Mouse (Mus musculus) lung, postnatal 36 days (tissue): Measurements from ENCODE around the gene Vezf1.
A peak's percentile ranks its signal among the peaks of the same experiment; 100 is the strongest.

ENCODE experiments used
- DNase-seq: peaks from one replicate; pipeline ENCODE4 v3.0.0; 2022; ENCODE audit warnings: mixed read lengths

Vezf1 gene

GRCm38 (mm10) chr11:88099599-88100023 lies 31.5 kb downstream of the Vezf1 start:
- peak; percentile 75 for DNase-seq

DNA sequence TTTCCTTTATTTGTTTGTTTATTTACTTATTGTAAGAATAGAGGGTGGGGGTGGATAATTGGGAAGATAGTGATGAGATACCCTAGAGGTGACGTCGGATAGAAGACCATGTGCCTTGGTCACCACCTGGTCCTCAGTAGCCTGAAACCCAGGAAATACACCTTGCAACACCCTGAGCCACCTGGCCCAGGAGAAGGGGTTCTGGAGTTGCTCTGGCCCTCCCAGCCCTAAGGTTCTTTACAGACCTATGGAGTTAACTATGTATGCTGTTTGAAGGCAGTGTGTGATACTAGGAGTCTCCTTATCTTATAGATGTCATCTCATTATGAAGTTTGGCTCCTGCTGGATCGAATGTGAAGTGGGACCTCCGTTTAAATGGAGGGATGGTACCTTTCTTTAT lies 32.1 kb downstream of the Vezf1 start:
- DNase-seq = no peak

- DNase-seq = peak; percentile 77
Measured at GRCm38 (mm10) chr11:88103214-88103941, 35.3 kb downstream of the Vezf1 start.

DNA sequence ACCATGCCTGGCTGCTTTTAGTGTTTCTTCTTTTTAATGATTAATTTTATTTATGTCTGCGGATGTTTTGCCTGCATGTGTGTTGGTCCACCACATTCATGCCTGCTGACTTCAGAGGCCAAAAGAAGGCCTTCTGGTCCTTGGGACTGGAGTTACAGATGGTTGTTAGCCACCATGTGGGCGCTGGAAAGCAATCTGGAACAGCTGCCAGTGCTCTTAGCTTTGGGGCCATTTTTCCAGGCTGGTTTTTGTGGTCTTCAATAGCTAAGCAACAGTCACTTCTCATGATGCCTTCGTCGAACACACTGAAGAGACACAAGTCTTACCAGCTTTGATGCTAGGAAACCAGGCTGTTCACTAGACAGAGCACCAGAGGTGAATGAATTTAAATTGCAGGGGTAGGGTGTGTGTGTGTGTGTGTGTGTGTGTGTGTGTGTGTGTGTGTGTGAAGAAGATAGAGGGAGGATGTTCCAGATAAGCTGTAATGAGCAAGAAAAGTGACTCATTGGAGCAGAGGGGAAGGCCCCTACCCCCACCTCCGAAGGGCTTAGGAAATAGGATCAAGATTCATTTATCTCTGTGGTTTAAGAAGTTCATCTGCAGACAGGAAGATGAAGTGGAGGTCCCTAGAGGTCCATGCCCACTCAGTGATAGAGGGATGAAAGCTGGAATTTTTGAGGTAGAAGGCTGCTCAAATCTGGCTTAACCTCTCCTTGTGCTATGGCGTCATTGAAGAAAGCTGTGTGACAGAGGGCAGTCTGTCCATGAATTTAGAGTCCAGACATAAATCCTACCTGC lies 37.6 kb downstream of the Vezf1 start:
- DNase-seq = no peak

DNA sequence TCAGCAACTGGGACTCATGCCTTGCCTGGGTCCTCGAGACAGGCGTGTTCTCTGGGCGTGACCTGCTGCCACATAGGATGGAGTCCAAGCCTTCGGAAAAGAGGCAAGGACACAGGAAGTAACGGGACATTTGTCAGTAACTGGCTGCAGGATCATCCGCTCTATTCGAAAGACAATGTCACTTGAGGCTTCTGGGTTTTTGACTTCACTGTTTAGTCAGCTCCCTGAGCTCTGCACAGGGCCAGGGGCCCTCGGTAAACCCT lies 38.1 kb downstream of the Vezf1 start:
- peak; percentile 16 for DNase-seq

DNA sequence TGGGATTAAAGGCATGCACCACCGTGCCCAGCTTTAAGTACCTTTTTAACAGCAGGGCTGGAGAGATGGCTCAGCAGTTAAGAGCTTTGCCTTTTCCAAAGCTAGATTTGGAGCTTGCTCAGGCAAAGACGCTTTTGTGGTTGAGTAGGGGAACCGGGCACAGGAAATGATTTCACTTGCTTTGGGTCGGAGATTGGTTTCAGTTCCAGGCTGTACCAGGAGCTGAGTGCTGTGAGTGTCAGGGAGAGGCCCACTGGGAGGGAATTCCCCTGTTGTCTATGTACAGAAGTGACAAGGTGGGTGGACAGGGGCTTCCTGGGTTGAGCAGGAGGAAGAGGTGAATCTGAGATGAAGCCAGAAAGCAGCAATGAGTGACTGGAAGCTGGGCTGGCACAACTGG lies 39.3 kb downstream of the Vezf1 start:
- DNase-seq = peak; percentile 61

DNA sequence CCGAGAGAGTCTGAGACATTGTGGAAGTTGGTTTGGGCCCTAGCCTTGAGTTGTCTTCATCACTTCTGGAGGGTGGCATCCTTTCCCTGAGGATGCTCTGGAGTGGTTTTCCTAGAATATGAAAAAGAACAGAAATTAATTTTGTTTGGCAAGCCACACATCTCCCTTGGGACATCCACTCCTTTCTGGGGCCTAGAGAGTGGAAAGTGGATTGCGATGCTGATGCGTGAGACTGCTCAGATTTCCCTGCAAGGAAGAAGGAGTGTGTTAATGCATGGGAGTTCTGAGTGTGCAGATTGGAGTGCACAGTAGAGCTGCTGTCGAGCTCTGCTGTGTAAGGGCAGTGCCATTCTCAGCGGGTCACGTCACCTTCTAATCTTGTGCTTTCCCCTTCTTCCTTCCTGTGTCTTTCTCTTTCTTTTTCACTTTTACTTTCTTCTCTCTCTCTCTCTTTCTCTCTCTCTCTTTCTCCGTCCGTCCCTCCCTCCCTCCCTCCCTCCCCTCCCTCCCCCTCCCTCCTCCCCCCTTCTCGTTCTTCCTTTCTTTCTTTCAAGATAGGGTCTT lies 42.0 kb downstream of the Vezf1 start:
- no peak for DNase-seq

DNA sequence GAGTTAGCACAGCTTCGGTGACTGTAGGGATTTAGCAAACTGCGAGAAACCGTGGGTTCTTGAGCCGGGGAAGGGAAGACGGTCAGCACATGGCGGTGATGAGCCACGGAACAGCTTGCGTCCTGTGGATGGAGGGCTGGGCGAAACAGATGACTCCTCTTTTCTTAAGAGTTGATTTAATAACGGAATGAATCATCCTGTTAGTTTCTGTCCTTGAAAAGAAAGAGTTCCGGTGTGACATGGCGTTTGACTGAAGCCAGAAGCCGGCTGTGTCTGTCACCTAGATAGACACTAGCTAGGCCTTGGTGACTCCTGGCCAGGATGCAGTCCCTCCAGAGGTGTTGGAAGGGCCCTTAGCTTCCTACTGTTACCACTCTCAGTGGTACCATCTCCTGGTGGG lies 44.0 kb downstream of the Vezf1 start:
- DNase-seq = no peak

DNA sequence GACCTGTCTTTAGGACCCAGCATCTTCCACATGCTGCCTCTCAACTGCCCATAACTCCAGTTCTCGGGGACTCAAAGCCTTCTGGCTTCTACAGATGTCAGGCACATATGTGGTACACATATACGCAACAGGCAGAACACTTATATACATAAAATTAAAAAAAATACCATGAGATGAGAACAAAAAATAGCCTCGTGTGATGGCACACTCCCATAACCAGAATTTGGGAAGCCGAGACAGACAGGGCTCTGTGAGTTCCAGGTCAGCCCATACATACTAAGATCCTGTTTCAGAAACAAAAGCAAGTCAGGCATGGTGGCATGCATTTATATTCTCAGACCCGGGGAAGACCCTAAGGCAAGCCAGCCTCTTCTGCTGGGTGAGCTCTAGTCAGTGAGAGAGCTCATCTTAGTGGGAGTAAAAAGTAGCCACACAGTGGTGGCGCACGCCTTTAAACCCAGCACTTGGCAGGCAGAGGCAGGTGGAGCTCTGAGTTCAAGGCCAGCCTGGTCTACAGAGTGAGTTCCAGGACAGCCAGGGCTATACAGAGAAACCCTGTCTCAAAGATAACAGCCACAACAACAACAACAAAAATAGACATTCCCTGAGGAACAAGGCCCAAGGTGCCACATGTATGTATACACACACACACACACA lies 44.7 kb downstream of the Vezf1 start:
- DNase-seq = no peak

DNA sequence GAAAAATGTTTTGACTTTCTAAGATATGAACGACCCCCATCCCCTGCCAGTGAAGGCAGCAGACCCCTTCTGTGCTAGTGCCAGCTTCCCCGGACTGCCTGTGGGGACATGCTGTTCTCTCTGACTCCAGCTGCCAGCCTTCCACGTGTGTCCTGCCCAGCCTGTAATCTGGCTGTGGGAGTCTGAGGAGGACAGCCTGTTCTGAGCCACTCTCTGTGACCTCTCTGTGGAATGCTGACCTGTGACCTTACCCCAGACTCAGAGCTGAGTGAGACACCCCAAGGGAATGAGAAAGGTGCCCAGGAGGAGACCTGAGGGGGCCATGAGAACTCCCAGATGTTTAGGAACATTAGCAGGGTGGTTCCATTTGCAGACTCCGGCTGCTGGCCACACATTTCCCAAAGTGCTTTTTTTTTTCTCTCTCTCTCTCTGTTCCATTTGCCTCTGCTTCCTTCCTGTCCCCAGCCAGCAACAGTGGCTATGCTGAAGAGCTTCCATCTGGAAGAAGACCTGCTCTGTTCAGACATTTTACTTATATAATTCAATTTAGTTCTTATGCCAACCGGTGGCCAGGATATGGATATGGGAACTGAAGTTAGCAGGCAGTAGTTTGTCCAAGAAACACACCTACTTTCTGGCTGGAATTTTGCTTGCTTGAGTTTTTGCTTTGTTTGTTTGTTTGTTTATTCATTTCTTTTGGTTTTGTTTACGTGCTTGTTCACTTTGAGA lies 45.6 kb downstream of the Vezf1 start:
- peak; percentile 76 for DNase-seq

DNA sequence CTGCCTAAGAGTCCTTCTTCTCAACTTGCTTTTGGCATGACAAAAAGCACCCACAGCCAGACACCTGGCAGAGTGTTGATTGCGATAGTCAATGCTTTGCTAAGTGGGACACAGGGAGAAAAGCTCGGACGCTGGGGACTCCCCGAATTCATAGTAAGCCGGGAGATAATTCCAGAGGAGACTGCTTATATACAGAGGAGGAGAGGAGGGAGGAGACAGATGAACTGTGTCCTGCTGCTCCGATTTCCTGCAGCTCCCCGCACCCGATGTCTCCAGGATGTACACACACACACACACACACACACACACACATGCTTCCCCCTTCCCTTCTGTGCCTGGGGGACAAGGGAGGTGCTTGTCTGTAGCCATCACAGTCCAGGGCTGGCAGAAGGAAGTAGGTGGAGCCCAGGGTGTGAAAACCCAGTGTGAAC lies 46.8 kb downstream of the Vezf1 start:
- DNase-seq = peak; percentile 89

DNA sequence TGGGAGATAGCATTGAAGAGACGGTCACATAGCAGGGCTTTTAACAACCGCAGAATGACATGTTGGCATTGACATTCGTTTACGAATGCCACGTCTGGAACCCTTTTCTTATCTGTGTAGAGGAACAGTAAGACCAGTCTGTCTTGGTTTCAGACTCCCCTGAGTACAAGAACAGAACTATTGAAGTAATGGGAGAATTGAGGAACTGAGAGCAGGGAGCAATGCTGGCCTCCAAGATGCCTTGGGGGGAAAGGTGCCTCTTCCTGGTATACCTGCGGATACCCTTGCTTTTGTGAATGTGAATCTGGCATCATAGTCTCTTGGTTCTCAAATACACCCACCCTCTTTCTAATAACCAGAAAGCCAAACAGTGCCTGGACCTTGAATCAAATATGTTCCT lies 48.5 kb downstream of the Vezf1 start:
- no peak for DNase-seq

DNA sequence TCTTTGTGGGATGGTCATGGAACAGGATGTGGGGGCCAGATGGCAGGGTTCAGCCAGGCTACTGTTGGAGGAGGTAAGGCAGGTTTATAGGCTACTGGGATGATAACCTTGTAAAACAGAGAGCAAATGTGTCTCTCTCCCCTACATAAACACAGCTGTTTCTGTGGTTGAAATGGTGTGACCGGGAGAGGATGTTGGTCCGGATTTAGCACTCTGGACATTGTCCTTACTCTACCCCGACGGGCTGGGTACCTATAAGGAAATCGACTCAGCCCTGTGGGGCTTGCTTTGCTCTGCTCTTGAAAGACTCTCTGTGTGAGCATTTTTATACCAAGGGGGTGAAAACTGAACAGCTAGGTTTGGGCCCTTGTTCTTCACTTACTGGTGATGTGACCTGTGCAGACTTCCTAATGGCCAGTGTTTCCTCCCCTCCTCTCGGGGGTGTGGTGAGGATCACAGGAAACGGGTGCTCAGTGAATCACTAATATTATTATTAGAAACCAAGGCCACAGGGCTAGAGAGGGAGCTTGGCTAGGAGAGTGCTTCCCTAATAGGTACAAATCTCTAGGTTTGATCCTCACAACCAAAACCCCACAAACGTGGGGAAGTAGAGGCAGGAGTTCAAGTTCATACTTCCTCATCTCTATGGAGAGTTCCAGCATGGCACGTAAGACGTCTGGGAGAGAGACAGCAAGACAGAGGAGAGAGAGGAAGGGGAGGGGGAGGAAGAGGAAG lies 49.4 kb downstream of the Vezf1 start:
- DNase-seq = peak; percentile 74

- no peak for DNase-seq
Measured at GRCm38 (mm10) chr11:88118091-88118440, 50.0 kb downstream of the Vezf1 start.

- DNase-seq = peak; percentile 89
Measured at GRCm38 (mm10) chr11:88118817-88119642, 51.0 kb downstream of the Vezf1 start.

GRCm38 (mm10) chr11:88122545-88122944 lies 54.5 kb downstream of the Vezf1 start:
- DNase-seq = no peak

DNA sequence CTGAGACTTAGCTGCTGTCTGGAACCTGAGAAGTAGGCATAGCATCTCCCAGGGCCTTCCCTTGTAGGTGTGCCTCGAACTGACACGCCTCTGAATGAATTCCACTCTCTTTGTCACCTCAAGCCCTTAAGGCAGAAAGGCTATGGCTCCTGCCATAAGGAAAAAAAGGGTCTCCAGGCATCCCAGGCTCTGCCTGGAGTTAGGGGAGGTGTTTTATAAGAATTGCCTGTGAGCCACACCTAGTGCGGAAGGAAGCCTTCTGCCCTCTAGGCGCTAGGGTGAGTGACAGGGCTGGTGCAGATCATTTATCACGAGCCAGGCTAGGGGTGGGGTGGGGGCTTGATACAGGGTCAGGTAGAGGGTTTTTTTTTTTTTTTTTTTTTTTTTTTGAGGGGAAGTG lies 54.9 kb downstream of the Vezf1 start:
- no peak for DNase-seq

DNA sequence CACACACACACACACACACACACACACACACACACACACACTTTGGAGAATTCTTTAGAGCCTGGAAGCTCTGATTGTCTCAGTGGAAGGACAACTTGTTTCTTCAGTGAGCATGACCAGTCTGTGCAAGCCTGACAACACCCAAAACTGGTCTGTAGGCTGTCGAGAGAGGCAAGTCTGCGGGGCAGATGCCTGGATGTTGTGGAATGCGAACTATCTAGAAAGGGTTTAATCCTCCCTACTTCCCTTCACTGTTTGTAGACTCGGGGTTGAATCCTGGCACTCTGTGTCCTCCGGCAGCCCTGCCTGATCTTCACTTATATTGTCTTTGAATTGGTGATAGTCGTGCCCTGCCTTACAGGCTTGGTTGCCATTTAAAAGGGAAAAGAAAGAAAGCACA lies 55.7 kb downstream of the Vezf1 start:
- DNase-seq = no peak

GRCm38 (mm10) chr11:88125483-88125882 lies 57.4 kb downstream of the Vezf1 start:
- no peak for DNase-seq

DNA sequence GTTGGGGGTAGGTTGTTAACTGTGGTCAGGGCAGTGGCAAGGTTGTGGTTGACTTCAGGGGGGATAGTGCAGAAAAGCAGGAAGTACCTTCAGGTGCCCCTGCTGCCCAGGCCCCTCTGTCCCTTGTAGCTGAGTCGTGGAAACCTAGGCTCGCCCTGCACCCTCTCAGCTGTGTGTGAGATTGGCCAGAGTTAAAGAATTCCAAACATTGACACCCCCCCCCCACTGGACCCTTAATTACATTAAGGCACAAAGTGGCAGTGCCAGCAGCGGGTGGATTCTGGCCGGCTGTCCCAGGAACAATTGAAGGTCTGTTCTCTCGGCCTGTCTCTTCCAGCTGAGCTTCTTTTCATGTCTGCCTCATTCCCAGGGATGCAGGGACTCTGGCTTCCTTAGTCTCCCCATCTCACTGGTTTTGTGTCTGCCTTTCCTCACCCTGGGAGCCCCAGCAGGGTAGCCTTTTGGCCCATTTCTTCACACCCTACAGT lies 58.3 kb downstream of the Vezf1 start:
- no peak for DNase-seq

DNA sequence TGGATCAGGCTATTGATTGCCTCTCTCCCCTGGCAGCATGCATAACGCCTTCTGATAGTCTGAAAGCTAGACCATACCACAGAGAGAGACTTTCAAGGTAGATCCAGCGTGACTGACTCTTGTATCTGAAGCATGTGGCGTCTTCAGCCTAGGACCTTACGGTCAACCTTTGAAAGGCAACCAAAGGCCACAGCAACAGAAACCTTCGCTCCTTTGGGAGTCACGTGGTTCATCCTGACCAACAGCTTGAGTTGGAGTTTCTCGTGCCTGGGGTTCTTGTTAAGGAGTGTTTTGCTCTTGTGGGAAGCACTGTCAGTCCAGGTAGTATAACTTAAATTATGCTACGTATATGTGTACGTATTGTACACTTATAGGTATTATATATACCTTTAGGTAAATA lies 60.4 kb downstream of the Vezf1 start:
- no peak for DNase-seq
